Mouse (Mus musculus) neutrophil, adult 65 days (primary cell): ENCODE measurements around the gene Mmp24. TPM values are rescaled to one million over a fixed set of nuclear protein-coding genes. Genes with fewer than 3 reads are reported as not detected.

Experiments used
- total RNA-seq: library from RNA; stranded (reverse); gene quantifications from 2 replicates; pipeline ENCODE4 v1.2.4, GENCODE M21; 2023

Gene Mmp24
- total RNA-seq = not detected in 2 replicates

DNA sequence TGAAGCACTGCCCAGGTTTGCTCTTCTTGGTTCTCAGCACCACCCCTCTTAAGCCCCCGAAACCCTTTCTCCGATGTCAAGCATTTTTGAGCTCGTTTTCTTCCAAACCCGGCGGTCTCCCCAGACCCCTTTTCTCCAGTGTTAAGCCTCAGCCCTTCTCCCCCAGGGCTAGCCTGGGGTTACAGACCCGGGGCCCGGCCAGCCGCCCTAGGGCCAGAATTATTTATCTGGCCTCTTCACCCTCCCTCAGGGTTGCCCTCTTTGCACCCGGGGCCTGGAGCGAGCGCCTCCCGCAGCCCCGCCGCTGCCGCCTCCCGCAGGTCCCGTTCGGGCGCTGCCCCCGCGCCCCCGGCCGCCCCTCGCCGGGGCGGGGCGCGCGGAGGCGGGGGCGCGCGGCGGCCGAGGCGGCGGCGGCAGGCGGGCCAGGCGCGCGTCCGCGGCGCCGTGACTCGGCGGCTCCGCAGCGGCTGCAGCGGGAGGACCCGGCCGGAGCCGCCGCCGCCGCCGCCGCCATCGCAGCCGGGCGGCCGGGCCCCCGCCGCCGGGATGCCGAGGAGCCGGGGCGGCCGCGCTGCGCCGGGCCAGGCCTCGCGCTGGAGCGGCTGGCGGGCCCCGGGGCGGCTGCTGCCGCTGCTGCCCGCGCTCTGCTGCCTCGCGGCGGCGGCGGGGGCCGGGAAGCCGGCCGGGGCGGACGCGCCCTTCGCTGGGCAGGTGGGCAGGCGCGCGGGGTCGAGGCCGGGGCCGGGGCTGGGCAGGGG, at the start of gene Mmp24:
TSS of gene Mmp24 (plus strand) at position 416 of the 758 bp plus-strand sequence.

DNA sequence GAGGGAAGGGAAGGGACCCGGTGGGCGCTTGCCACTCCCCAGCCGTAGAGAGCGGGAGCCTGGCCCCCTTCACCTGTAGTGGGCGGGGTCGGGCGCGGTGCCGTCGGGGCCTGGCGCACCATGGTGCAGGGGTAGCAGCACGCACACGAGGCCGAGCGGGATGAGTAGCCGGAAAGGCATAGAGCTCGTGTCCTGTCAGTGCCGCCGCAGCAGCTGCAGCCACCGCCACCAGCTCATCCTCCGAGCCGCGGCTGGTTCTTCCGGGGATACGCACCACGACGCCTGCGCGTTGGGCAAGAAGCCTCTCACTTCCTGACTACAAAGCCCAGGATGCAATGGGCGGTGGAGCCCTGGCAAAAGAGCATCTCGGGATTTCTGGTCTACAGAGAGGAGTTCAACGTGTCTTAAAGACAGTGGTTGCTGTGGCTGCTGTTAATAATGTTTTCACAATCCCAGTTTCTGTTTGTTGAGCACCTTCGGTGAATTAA, 45.9 kb upstream of the Mmp24 start, which contains the start of gene Edem2:
TSS of gene Edem2 (minus strand) at position 318 of the 488 bp plus-strand sequence.

GRCm38 (mm10) chr2:155735766-155736165, 39.4 kb upstream of the Mmp24 start, which contains the start of gene Gm17581:
Gm17581 (minus strand) TSS chr2:155735866.

GRCm38 (mm10) chr2:155751014-155751786, 23.9 kb upstream of the Mmp24 start, which contains the start of gene Procr:
Procr (plus strand) TSS chr2:155751117.

DNA sequence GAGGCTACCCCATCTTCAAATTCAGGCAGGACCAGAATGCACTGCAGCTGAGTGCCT, 44.1 kb downstream of the Mmp24 start, which contains the start of gene BC029722:
TSS of gene BC029722 (minus strand) at position 35 of the 57 bp plus-strand sequence.

GRCm38 (mm10) chr2:155826630-155827424, 51.7 kb downstream of the Mmp24 start, which contains the start of gene Eif6:
Eif6 (minus strand) TSS chr2:155826925.

DNA sequence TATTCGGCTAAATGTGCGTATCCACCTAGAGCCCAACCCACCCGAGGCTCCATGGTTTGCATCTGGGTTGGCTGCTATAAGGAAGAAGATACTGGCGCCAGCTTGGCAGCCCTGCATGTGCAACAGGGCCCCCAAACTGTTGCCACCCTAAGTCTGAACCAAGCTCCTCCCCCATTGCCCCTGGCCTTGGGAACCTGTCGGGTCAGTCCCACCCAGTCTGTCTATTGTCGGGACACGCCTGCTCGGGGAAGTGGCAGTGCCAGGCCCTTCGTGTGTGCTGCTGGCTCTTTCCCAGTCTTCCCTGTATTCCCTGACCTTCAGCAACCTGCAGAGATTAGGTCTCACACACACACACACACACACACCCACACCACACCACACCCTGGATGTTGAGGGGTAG, 59.6 kb downstream of the Mmp24 start, which contains the start of gene Fam83c:
TSS of gene Fam83c (minus strand) at position 123 of the 400 bp plus-strand sequence.

Other genes starting within 250 kb of the Mmp24 start
- 9.7 and 14.6 TPM in 2 replicates for gene Gss, start 182.5 kb upstream of the Mmp24 start, total RNA-seq
- gene Myh7b, start 164.1 kb upstream of the Mmp24 start, total RNA-seq = not detected in 2 replicates
- gene Trpc4ap, start 83.0 kb upstream of the Mmp24 start, total RNA-seq = 116 and 139 TPM in 2 replicates
- 32.5 and 42.7 TPM in 2 replicates for gene Edem2, start 45.9 kb upstream of the Mmp24 start, total RNA-seq
- gene Gm17581, start 39.5 kb upstream of the Mmp24 start, total RNA-seq = not detected in 2 replicates
- not detected in 2 replicates for gene Procr, start 24.2 kb upstream of the Mmp24 start, total RNA-seq
- 8.4 and 9.0 TPM in 2 replicates for gene BC029722, start 44.1 kb downstream of the Mmp24 start, total RNA-seq
- gene Eif6, start 51.6 kb downstream of the Mmp24 start, total RNA-seq = 71.4 and 79.8 TPM in 2 replicates
- gene Fam83c, start 59.5 kb downstream of the Mmp24 start, total RNA-seq = not detected in 2 replicates
- gene Uqcc1, start 155.0 kb downstream of the Mmp24 start, total RNA-seq = 9.8 and 13.0 TPM in 2 replicates
- not detected in 2 replicates for gene Gm15557, start 165.4 kb downstream of the Mmp24 start, total RNA-seq
- not detected in 2 replicates for gene Gdf5, start 170.0 kb downstream of the Mmp24 start, total RNA-seq
- gene Cep250, start 181.1 kb downstream of the Mmp24 start, total RNA-seq = 57.4 and 85.4 TPM in 2 replicates
- not detected in 2 replicates for gene 6430550D23Rik, start 232.6 kb downstream of the Mmp24 start, total RNA-seq
- 57.4 and 60.2 TPM in 2 replicates for gene Ergic3, start 232.7 kb downstream of the Mmp24 start, total RNA-seq